Mouse (Mus musculus): Measurements from ENCODE around the gene Pnpo. TPM values are rescaled to one million over a fixed set of nuclear protein-coding genes. Genes with fewer than 3 reads are reported as not detected.

Pnpo gene
- polyA plus RNA-seq, 1 experiment from 2014 or later, result 28.1 TPM

- ATAC-seq (ENCODE audit: low read depth), result no peak
- H3K9ac ChIP-seq (ENCODE audit: low read length), result no peak overlapping the region
- H3K4me2 ChIP-seq (ENCODE audit: low read depth, low read length), result no peak overlapping the region
- H3K36me3 ChIP-seq (ENCODE audit: control insufficient read depth, insufficient read depth, low read length), result no peaks in the 10 kb centered on the region
- no peaks in the 10 kb centered on the region for H3K27me3 ChIP-seq (ENCODE audit: control insufficient read depth, insufficient read depth, low read depth, low read length)
- H3K27ac ChIP-seq (ENCODE audit: low read length), result no peak overlapping the region
- no peaks in the 10 kb centered on the region for H3K9me3 ChIP-seq (ENCODE audit: control insufficient read depth, low read length)
- H3K4me3 ChIP-seq (ENCODE audit: low read length), result no peak overlapping the region
- peaks cover 20% of the 10 kb centered on the region for H3K4me1 ChIP-seq (replicated peaks; ENCODE audit: control insufficient read depth, insufficient read depth, low read length)
- WGBS, result 68% methylated on average over 5 of the region's 5 CpGs
Observed at GRCm38 (mm10) chr11:96980021-96980420, 36.2 kb upstream of the Pnpo start.

GRCm38 (mm10) chr11:96979329-96979728 lies 35.5 kb upstream of the Pnpo start:
- Histone ChIP-seq H3K4me1 (replicated peaks; ENCODE audit: control insufficient read depth, insufficient read depth, low read length) (peaks cover 20% of the 10 kb centered on the region), H3K4me3 (ENCODE audit: low read length) (no peak overlapping the region), H3K4me2 (ENCODE audit: low read depth, low read length) (no peak overlapping the region), H3K27me3 (ENCODE audit: control insufficient read depth, insufficient read depth, low read depth, low read length) (no peaks in the 10 kb centered on the region), H3K9ac (ENCODE audit: low read length) (no peak overlapping the region), H3K9me3 (ENCODE audit: control insufficient read depth, low read length) (no peaks in the 10 kb centered on the region), H3K27ac (ENCODE audit: low read length) (no peak overlapping the region), H3K36me3 (ENCODE audit: control insufficient read depth, insufficient read depth, low read length) (no peaks in the 10 kb centered on the region)
- ATAC-seq (ENCODE audit: low read depth), result no peak
- 77% methylated on average over 7 of the region's 7 CpGs for WGBS

GRCm38 (mm10) chr11:96978401-96979246 lies 34.8 kb upstream of the Pnpo start:
- Histone ChIP-seq H3K9ac (ENCODE audit: low read length) (peak overlapping the region; percentile 73), H3K4me3 (ENCODE audit: low read length) (peak overlapping the region; percentile 61), H3K4me2 (ENCODE audit: low read depth, low read length) (peak overlapping the region; percentile 92), H3K27ac (ENCODE audit: low read length) (peak overlapping the region; percentile 86), H3K9me3 (ENCODE audit: control insufficient read depth, low read length) (no peaks in the 10 kb centered on the region), H3K27me3 (ENCODE audit: control insufficient read depth, insufficient read depth, low read depth, low read length) (no peaks in the 10 kb centered on the region), H3K36me3 (ENCODE audit: control insufficient read depth, insufficient read depth, low read length) (no peaks in the 10 kb centered on the region), H3K4me1 (replicated peaks; ENCODE audit: control insufficient read depth, insufficient read depth, low read length) (peaks cover 20% of the 10 kb centered on the region)
- no peak for ATAC-seq (ENCODE audit: low read depth)
- WGBS, result 16% methylated on average over 17 of the region's 17 CpGs

- under 1% methylated on average over 45 of the region's 45 CpGs for WGBS
- Histone ChIP-seq H3K4me2 (ENCODE audit: low read depth, low read length) (peak overlapping the region; percentile 92), H3K4me1 (replicated peaks; ENCODE audit: control insufficient read depth, insufficient read depth, low read length) (peaks cover 22% of the 10 kb centered on the region), H3K4me3 (ENCODE audit: low read length) (peak overlapping the region; percentile 78), H3K27ac (ENCODE audit: low read length) (peak overlapping the region; percentile 96), H3K27me3 (ENCODE audit: control insufficient read depth, insufficient read depth, low read depth, low read length) (no peaks in the 10 kb centered on the region), H3K9ac (ENCODE audit: low read length) (peak overlapping the region; percentile 98), H3K36me3 (ENCODE audit: control insufficient read depth, insufficient read depth, low read length) (no peaks in the 10 kb centered on the region), H3K9me3 (ENCODE audit: control insufficient read depth, low read length) (no peaks in the 10 kb centered on the region)
- peak; percentile 97 for ATAC-seq (ENCODE audit: low read depth)
Observed at GRCm38 (mm10) chr11:96977606-96978400, 34.0 kb upstream of the Pnpo start.

GRCm38 (mm10) chr11:96976911-96977591 lies 33.3 kb upstream of the Pnpo start:
- peak; percentile 82 for ATAC-seq (ENCODE audit: low read depth)

GRCm38 (mm10) chr11:96976379-96976687 lies 32.5 kb upstream of the Pnpo start:
- 30% methylated on average over 3 of the region's 3 CpGs for WGBS
- H3K4me3 ChIP-seq (ENCODE audit: low read length), result peak overlapping the region; percentile 78
- H3K36me3 ChIP-seq (ENCODE audit: control insufficient read depth, insufficient read depth, low read length), result no peaks in the 10 kb centered on the region
- no peaks in the 10 kb centered on the region for H3K27me3 ChIP-seq (ENCODE audit: control insufficient read depth, insufficient read depth, low read depth, low read length)
- ATAC-seq (ENCODE audit: low read depth), result no peak
- no peaks in the 10 kb centered on the region for H3K9me3 ChIP-seq (ENCODE audit: control insufficient read depth, low read length)
- peak overlapping the region; percentile 96 for H3K27ac ChIP-seq (ENCODE audit: low read length)
- H3K9ac ChIP-seq (ENCODE audit: low read length), result peak overlapping the region; percentile 98
- H3K4me1 ChIP-seq (replicated peaks; ENCODE audit: control insufficient read depth, insufficient read depth, low read length), result peaks cover 25% of the 10 kb centered on the region
- peak overlapping the region; percentile 70 for H3K4me2 ChIP-seq (ENCODE audit: low read depth, low read length)

More at GRCm38 (mm10) chr11:96976911-96977591, 33.3 kb upstream of the Pnpo start:
- Histone ChIP-seq H3K4me1 (replicated peaks; ENCODE audit: control insufficient read depth, insufficient read depth, low read length) (peaks cover 22% of the 10 kb centered on the region), H3K9ac (ENCODE audit: low read length) (peak overlapping the region; percentile 98), H3K27me3 (ENCODE audit: control insufficient read depth, insufficient read depth, low read depth, low read length) (no peaks in the 10 kb centered on the region), H3K36me3 (ENCODE audit: control insufficient read depth, insufficient read depth, low read length) (no peaks in the 10 kb centered on the region), H3K9me3 (ENCODE audit: control insufficient read depth, low read length) (no peaks in the 10 kb centered on the region), H3K27ac (ENCODE audit: low read length) (peak overlapping the region; percentile 96), H3K4me2 (ENCODE audit: low read depth, low read length) (peak overlapping the region; percentile 70), H3K4me3 (ENCODE audit: low read length) (peak overlapping the region; percentile 78)
- WGBS, result under 1% methylated on average over 17 of the region's 50 CpGs

GRCm38 (mm10) chr11:96975511-96976378 lies 32.0 kb upstream of the Pnpo start:
- Histone ChIP-seq H3K9me3 (ENCODE audit: control insufficient read depth, low read length) (no peaks in the 10 kb centered on the region), H3K36me3 (ENCODE audit: control insufficient read depth, insufficient read depth, low read length) (no peaks in the 10 kb centered on the region), H3K27me3 (ENCODE audit: control insufficient read depth, insufficient read depth, low read depth, low read length) (no peaks in the 10 kb centered on the region), H3K4me1 (replicated peaks; ENCODE audit: control insufficient read depth, insufficient read depth, low read length) (peaks cover 26% of the 10 kb centered on the region), H3K4me2 (ENCODE audit: low read depth, low read length) (peak overlapping the region; percentile 70), H3K4me3 (ENCODE audit: low read length) (peak overlapping the region; percentile 78), H3K27ac (ENCODE audit: low read length) (peak overlapping the region; percentile 96), H3K9ac (ENCODE audit: low read length) (peak overlapping the region; percentile 98)
- no peak for ATAC-seq (ENCODE audit: low read depth)
- WGBS, result 71% methylated on average over 10 of the region's 10 CpGs

GRCm38 (mm10) chr11:96974813-96975212 lies 31.0 kb upstream of the Pnpo start:
- no peak overlapping the region for H3K4me2 ChIP-seq (ENCODE audit: low read depth, low read length)
- WGBS, result 64% methylated on average over 5 of the region's 5 CpGs
- no peaks in the 10 kb centered on the region for H3K27me3 ChIP-seq (ENCODE audit: control insufficient read depth, insufficient read depth, low read depth, low read length)
- H3K9ac ChIP-seq (ENCODE audit: low read length), result no peak overlapping the region
- 0 out of 2 replicates have a peak overlapping the region, but pooled peaks have one; percentile 10 for H3K27ac ChIP-seq (ENCODE audit: low read length)
- no peaks in the 10 kb centered on the region for H3K36me3 ChIP-seq (ENCODE audit: control insufficient read depth, insufficient read depth, low read length)
- ATAC-seq (ENCODE audit: low read depth), result no peak
- no peaks in the 10 kb centered on the region for H3K9me3 ChIP-seq (ENCODE audit: control insufficient read depth, low read length)
- peaks cover 36% of the 10 kb centered on the region for H3K4me1 ChIP-seq (replicated peaks; ENCODE audit: control insufficient read depth, insufficient read depth, low read length)
- H3K4me3 ChIP-seq (ENCODE audit: low read length), result no peak overlapping the region
